Comparison of ENCODE assay signal across 10 mouse cellular contexts in the genomic region with DNA sequence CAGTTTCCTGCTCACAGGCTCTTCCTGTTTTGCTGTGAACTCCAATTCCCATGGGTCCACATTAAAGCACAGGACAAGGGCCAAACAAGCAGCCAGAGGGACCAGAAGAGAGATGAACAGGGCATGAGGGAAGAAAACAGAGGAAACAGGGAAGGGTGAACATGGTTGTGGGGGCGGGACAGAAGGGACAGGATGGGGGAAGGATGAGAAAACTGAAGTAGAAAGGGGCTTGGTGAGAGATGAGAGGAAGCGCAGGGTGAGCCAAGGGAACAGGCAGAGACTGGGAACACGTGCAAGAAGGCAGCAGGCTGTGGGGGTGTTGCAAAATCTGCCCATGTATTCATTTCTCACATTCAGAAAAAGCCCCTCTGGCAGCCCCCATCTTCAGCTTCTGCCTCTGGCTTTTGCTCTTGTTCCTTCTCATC. TPM values are rescaled to one million over a fixed set of nuclear protein-coding genes. Genes with fewer than 3 reads are reported as not detected.
DNase-seq lines count a peak whose midpoint lies in the region; ATAC-seq and TF ChIP-seq lines count a peak whose summit lies in the region.
"Had no signal": no experiment of that assay in that cellular context is flagged by ENCODE, and none has a peak within 500 bp of the region (broad histone marks: within the 10 kb centered on the region; RNA-seq: fewer than 3 reads in every experiment).

No protein-coding gene starts in this region.

- no peak for TF ChIP-seq EP300 in heart, postnatal 0 days (IDR thresholded peaks at IDR 0.05; ENCODE audit: low read depth)

- no peaks in the 10 kb centered on the region for H3K36me3 ChIP-seq in heart, postnatal 0 days (replicated peaks; ENCODE audit: control insufficient read depth, insufficient read depth, low read length)
- no peaks in the 10 kb centered on the region for H3K36me3 ChIP-seq in lung, embryonic 14.5 days (ENCODE audit: insufficient read depth)
- no peaks in the 10 kb centered on the region for H3K36me3 ChIP-seq in liver, embryonic 11.5 days (ENCODE audit: control insufficient read depth, insufficient read depth, low read length)
- no peaks in the 10 kb centered on the region for H3K36me3 ChIP-seq in midbrain, embryonic 15.5 days (replicated peaks)
- no peaks in the 10 kb centered on the region for H3K36me3 ChIP-seq in midbrain, postnatal 0 days (ENCODE audit: insufficient read depth, low read length)

- DNase-seq in gastrocnemius, postnatal 36 days: peak; percentile 9 to 30
- DNase-seq in gastrocnemius, adult 8-10 months (ENCODE audit: low spot score in 2 of 2): no peak
- DNase-seq in NIH3T3 (ENCODE audit: low read depth): peak; percentile 12
- peak; percentile 39 for DNase-seq in heart, postnatal 0 days (ENCODE audit: low spot score)
- peak; percentile 37 for DNase-seq in lung, embryonic 14.5 days
- DNase-seq in liver, embryonic 11.5 days (ENCODE audit: low spot score): no peak
- DNase-seq in midbrain, postnatal 0 days (ENCODE audit: low spot score): no peak

- H3K4me1 ChIP-seq in heart, postnatal 0 days (ENCODE audit: control insufficient read depth, insufficient read depth): peaks cover 16% of the 10 kb centered on the region; the same call in 1 of the 2 replicates
- peaks cover 5% of the 10 kb centered on the region for H3K4me1 ChIP-seq in lung, embryonic 14.5 days (ENCODE audit: insufficient read depth)
- peaks cover 8% of the 10 kb centered on the region for H3K4me1 ChIP-seq in liver, embryonic 11.5 days (replicated peaks; ENCODE audit: control insufficient read depth, insufficient read depth, low read length)
- peaks cover 3% of the 10 kb centered on the region for H3K4me1 ChIP-seq in midbrain, embryonic 15.5 days
- 0 out of 2 replicates have a peak, but pooled peaks cover 3% of the 10 kb centered on the region for H3K4me1 ChIP-seq in midbrain, postnatal 0 days (ENCODE audit: insufficient read depth, low read length)

- peak; percentile 24; the same call in 1 of the 2 replicates for ATAC-seq in heart, postnatal 0 days (ENCODE audit: insufficient read depth, low read depth)
- no peak for ATAC-seq in lung, embryonic 14.5 days (ENCODE audit: insufficient read depth)
- ATAC-seq in liver, embryonic 11.5 days (replicated peaks; ENCODE audit: low FRiP score): no peak
- no peak for ATAC-seq in midbrain, embryonic 15.5 days (replicated peaks)
- no peak for ATAC-seq in midbrain, postnatal 0 days (ENCODE audit: low FRiP score)
- ATAC-seq: intestine, embryonic 16.5 days had no signal

- intact Hi-C loops in gastrocnemius, postnatal 36 days (cut with DNase I): no loop called here

- H3K4me2 ChIP-seq in heart, postnatal 0 days (ENCODE audit: low read depth, low read length): no peak overlapping the region
- H3K4me2 ChIP-seq in lung, embryonic 14.5 days: no peak overlapping the region
- no peak overlapping the region for H3K4me2 ChIP-seq in liver, embryonic 11.5 days
- no peak overlapping the region for H3K4me2 ChIP-seq in midbrain, embryonic 15.5 days
- H3K4me2 ChIP-seq in midbrain, postnatal 0 days (ENCODE audit: low read depth, low read length, poor library complexity, severe bottlenecking): no peak overlapping the region

- H3K9me3 ChIP-seq in heart, postnatal 0 days (replicated peaks; ENCODE audit: control insufficient read depth, low read length): no peaks in the 10 kb centered on the region
- no peaks in the 10 kb centered on the region for H3K9me3 ChIP-seq in lung, embryonic 14.5 days (ENCODE audit: low read depth, low read length)
- H3K9me3 ChIP-seq in liver, embryonic 11.5 days (ENCODE audit: control insufficient read depth, low read length): no peaks in the 10 kb centered on the region
- no peaks in the 10 kb centered on the region for H3K9me3 ChIP-seq in midbrain, embryonic 15.5 days
- H3K9me3 ChIP-seq in midbrain, postnatal 0 days (ENCODE audit: low read length): no peaks in the 10 kb centered on the region
- H3K9me3 ChIP-seq: megakaryocyte, embryonic 14.5 days had no signal

- no peak for TF ChIP-seq CTCF in heart, postnatal 0 days (IDR thresholded peaks at IDR 0.05; ENCODE audit: low read depth)
- TF ChIP-seq CTCF in lung, embryonic 14.5 days (IDR thresholded peaks at IDR 0.05; ENCODE audit: low read depth): no peak
- no peak for TF ChIP-seq CTCF in midbrain, postnatal 0 days (IDR thresholded peaks at IDR 0.05)

- 52% methylated on average over 3 of the region's 3 CpGs for WGBS in heart, postnatal 0 days
- 52% methylated on average over 3 of the region's 3 CpGs for WGBS in lung, embryonic 14.5 days
- WGBS in liver, embryonic 11.5 days: 60% methylated on average over 3 of the region's 3 CpGs
- WGBS in midbrain, embryonic 15.5 days: 89% methylated on average over 3 of the region's 3 CpGs
- 70% methylated on average over 3 of the region's 3 CpGs for WGBS in midbrain, postnatal 0 days

- peak overlapping the region; percentile 30 for H3K27ac ChIP-seq in heart, postnatal 0 days (ENCODE audit: low read depth)
- 0 out of 2 replicates have a peak overlapping the region, but pooled peaks have one; percentile 32 for H3K27ac ChIP-seq in lung, embryonic 14.5 days (ENCODE audit: low read depth)
- no peak overlapping the region for H3K27ac ChIP-seq in liver, embryonic 11.5 days (ENCODE audit: low read depth, low read length)
- H3K27ac ChIP-seq in midbrain, embryonic 15.5 days: no peak overlapping the region
- no peak overlapping the region for H3K27ac ChIP-seq in midbrain, postnatal 0 days (ENCODE audit: low read depth, low read length)

- H3K9ac ChIP-seq in heart, postnatal 0 days (replicated peaks; ENCODE audit: low read depth, low read length): no peak overlapping the region
- H3K9ac ChIP-seq in lung, embryonic 14.5 days: no peak overlapping the region
- H3K9ac ChIP-seq in liver, embryonic 11.5 days (ENCODE audit: low read depth, low read length): no peak overlapping the region
- no peak overlapping the region for H3K9ac ChIP-seq in midbrain, embryonic 15.5 days
- H3K9ac ChIP-seq in midbrain, postnatal 0 days (replicated peaks; ENCODE audit: low read length, poor library complexity, severe bottlenecking): no peak overlapping the region

- no peak overlapping the region for H3K4me3 ChIP-seq in heart, postnatal 0 days (ENCODE audit: low read depth, low read length)
- H3K4me3 ChIP-seq in lung, embryonic 14.5 days (ENCODE audit: low read depth, low read length): no peak overlapping the region
- no peak overlapping the region for H3K4me3 ChIP-seq in liver, embryonic 11.5 days (ENCODE audit: low read depth, low read length)
- H3K4me3 ChIP-seq in midbrain, embryonic 15.5 days: no peak overlapping the region
- H3K4me3 ChIP-seq in midbrain, postnatal 0 days (ENCODE audit: low read depth, low read length): no peak overlapping the region
- H3K4me3 ChIP-seq: megakaryocyte, embryonic 14.5 days had no signal

- no peaks in the 10 kb centered on the region for H3K27me3 ChIP-seq in heart, postnatal 0 days (ENCODE audit: control insufficient read depth, insufficient read depth, low read length)
- H3K27me3 ChIP-seq in lung, embryonic 14.5 days (ENCODE audit: insufficient read depth, low read length): no peaks in the 10 kb centered on the region
- 0 out of 2 replicates have a peak, but pooled peaks cover 3% of the 10 kb centered on the region for H3K27me3 ChIP-seq in liver, embryonic 11.5 days (replicated peaks; ENCODE audit: control insufficient read depth, insufficient read depth, low read length)
- H3K27me3 ChIP-seq in midbrain, embryonic 15.5 days (replicated peaks): no peaks in the 10 kb centered on the region
- H3K27me3 ChIP-seq in midbrain, postnatal 0 days (ENCODE audit: insufficient read depth, low read length): no peaks in the 10 kb centered on the region

RNA-seq across cellular contexts. Expression of gene Nr1h3, which starts 6.0 kb away (rescaled TPM):
- 10 to 100 TPM; 17.3 to 19.1 TPM for total RNA-seq in gastrocnemius, postnatal 36 days (2021)
- total RNA-seq in gastrocnemius, adult 8-10 months (2022): 10 to 100 TPM; 20.7 to 31.4 (median 24.5) TPM
- 3.6 and 9.8 TPM in 2 replicates for total RNA-seq in heart, postnatal 0 days (2014; rRNA removed; ENCODE audit: low replicate concordance)
- polyA plus RNA-seq in heart, postnatal 0 days (2015; fragmentation: Nextera tagmentation; extraction: Ambion mirVana): 2.0 and 2.6 TPM in 2 replicates
- polyA plus RNA-seq in lung, embryonic 14.5 days (2014; fragmentation: Nextera tagmentation; extraction: Ambion mirVana): 14.2 and 15.7 TPM in 2 replicates
- 12.2 and 14.6 TPM in 2 replicates for polyA plus RNA-seq in liver, embryonic 11.5 days (2014; fragmentation: Nextera tagmentation; extraction: Ambion mirVana)
- polyA plus RNA-seq in midbrain, embryonic 15.5 days (2015; fragmentation: Nextera tagmentation; extraction: Ambion mirVana): 2.7 and 3.0 TPM in 2 replicates
- 0.82 and 3.8 TPM in 2 replicates for total RNA-seq in midbrain, postnatal 0 days (2014; rRNA removed)
- 0.70 and 1.9 TPM in 2 replicates for polyA plus RNA-seq in midbrain, postnatal 0 days (2015; fragmentation: Nextera tagmentation; extraction: Ambion mirVana)

RNA-seq across cellular contexts. Expression of gene Acp2, which starts 6.1 kb away (rescaled TPM):
- 10 to 100 TPM; 13.0 to 14.3 TPM for total RNA-seq in gastrocnemius, postnatal 36 days (2021)
- 10 to 100 TPM; 10.2 to 11.1 (median 10.5) TPM for total RNA-seq in gastrocnemius, adult 8-10 months (2022)
- total RNA-seq in heart, postnatal 0 days (2014; rRNA removed; ENCODE audit: low replicate concordance): 20.3 and 22.0 TPM in 2 replicates
- polyA plus RNA-seq in heart, postnatal 0 days (2015; fragmentation: Nextera tagmentation; extraction: Ambion mirVana): 11.2 and 11.8 TPM in 2 replicates
- 33.8 and 34.3 TPM in 2 replicates for polyA plus RNA-seq in lung, embryonic 14.5 days (2014; fragmentation: Nextera tagmentation; extraction: Ambion mirVana)
- polyA plus RNA-seq in liver, embryonic 11.5 days (2014; fragmentation: Nextera tagmentation; extraction: Ambion mirVana): 16.2 and 17.8 TPM in 2 replicates
- 37.2 and 43.6 TPM in 2 replicates for polyA plus RNA-seq in midbrain, embryonic 15.5 days (2015; fragmentation: Nextera tagmentation; extraction: Ambion mirVana)
- total RNA-seq in midbrain, postnatal 0 days (2014; rRNA removed): 44.7 and 45.2 TPM in 2 replicates
- polyA plus RNA-seq in midbrain, postnatal 0 days (2015; fragmentation: Nextera tagmentation; extraction: Ambion mirVana): 35.1 and 36.4 TPM in 2 replicates

RNA-seq across cellular contexts. Expression of gene Madd, which starts 13.0 kb away (rescaled TPM):
- total RNA-seq in gastrocnemius, postnatal 36 days (2021): 1 to 10 TPM; 4.1 to 5.0 TPM
- total RNA-seq in gastrocnemius, adult 8-10 months (2022): 1 to 10 TPM; 1.5 to 3.4 (median 2.2) TPM
- 2.1 and 4.3 TPM in 2 replicates for total RNA-seq in heart, postnatal 0 days (2014; rRNA removed; ENCODE audit: low replicate concordance)
- 2.4 TPM in 2 replicates for polyA plus RNA-seq in heart, postnatal 0 days (2015; fragmentation: Nextera tagmentation; extraction: Ambion mirVana)
- polyA plus RNA-seq in lung, embryonic 14.5 days (2014; fragmentation: Nextera tagmentation; extraction: Ambion mirVana): 7.6 and 8.6 TPM in 2 replicates
- polyA plus RNA-seq in liver, embryonic 11.5 days (2014; fragmentation: Nextera tagmentation; extraction: Ambion mirVana): 13.7 and 14.0 TPM in 2 replicates
- 65.4 and 69.3 TPM in 2 replicates for polyA plus RNA-seq in midbrain, embryonic 15.5 days (2015; fragmentation: Nextera tagmentation; extraction: Ambion mirVana)
- total RNA-seq in midbrain, postnatal 0 days (2014; rRNA removed): 74.8 and 87.1 TPM in 2 replicates
- polyA plus RNA-seq in midbrain, postnatal 0 days (2015; fragmentation: Nextera tagmentation; extraction: Ambion mirVana): 36.9 and 39.8 TPM in 2 replicates

RNA-seq across cellular contexts. Expression of gene Ddb2, which starts 40.2 kb away (rescaled TPM):
- 1 to 10 TPM; 2.1 to 2.6 TPM for total RNA-seq in gastrocnemius, postnatal 36 days (2021)
- total RNA-seq in gastrocnemius, adult 8-10 months (2022): 1 to 10 TPM; 1.2 to 3.5 (median 2.0) TPM
- 2.2 and 6.0 TPM in 2 replicates for total RNA-seq in heart, postnatal 0 days (2014; rRNA removed; ENCODE audit: low replicate concordance)
- polyA plus RNA-seq in heart, postnatal 0 days (2015; fragmentation: Nextera tagmentation; extraction: Ambion mirVana): 4.7 and 6.0 TPM in 2 replicates
- polyA plus RNA-seq in lung, embryonic 14.5 days (2014; fragmentation: Nextera tagmentation; extraction: Ambion mirVana): 14.6 and 17.3 TPM in 2 replicates
- polyA plus RNA-seq in liver, embryonic 11.5 days (2014; fragmentation: Nextera tagmentation; extraction: Ambion mirVana): 12.9 and 15.3 TPM in 2 replicates
- 18.1 and 18.8 TPM in 2 replicates for polyA plus RNA-seq in midbrain, embryonic 15.5 days (2015; fragmentation: Nextera tagmentation; extraction: Ambion mirVana)
- total RNA-seq in midbrain, postnatal 0 days (2014; rRNA removed): 7.9 and 11.5 TPM in 2 replicates
- polyA plus RNA-seq in midbrain, postnatal 0 days (2015; fragmentation: Nextera tagmentation; extraction: Ambion mirVana): 13.4 and 14.2 TPM in 2 replicates

RNA-seq across cellular contexts. Expression of gene Pacsin3, which starts 59.2 kb away (rescaled TPM):
- 100 to 1,000 TPM; 333 to 372 TPM for total RNA-seq in gastrocnemius, postnatal 36 days (2021)
- 100 to 1,000 TPM; 324 to 413 (median 369) TPM for total RNA-seq in gastrocnemius, adult 8-10 months (2022)
- total RNA-seq in heart, postnatal 0 days (2014; rRNA removed; ENCODE audit: low replicate concordance): 104 and 128 TPM in 2 replicates
- 58.7 and 59.9 TPM in 2 replicates for polyA plus RNA-seq in heart, postnatal 0 days (2015; fragmentation: Nextera tagmentation; extraction: Ambion mirVana)
- polyA plus RNA-seq in lung, embryonic 14.5 days (2014; fragmentation: Nextera tagmentation; extraction: Ambion mirVana): 41.2 and 46.9 TPM in 2 replicates
- 15.6 and 16.1 TPM in 2 replicates for polyA plus RNA-seq in liver, embryonic 11.5 days (2014; fragmentation: Nextera tagmentation; extraction: Ambion mirVana)
- 12.2 and 15.4 TPM in 2 replicates for polyA plus RNA-seq in midbrain, embryonic 15.5 days (2015; fragmentation: Nextera tagmentation; extraction: Ambion mirVana)
- 17.5 and 22.6 TPM in 2 replicates for total RNA-seq in midbrain, postnatal 0 days (2014; rRNA removed)
- polyA plus RNA-seq in midbrain, postnatal 0 days (2015; fragmentation: Nextera tagmentation; extraction: Ambion mirVana): 17.7 and 18.7 TPM in 2 replicates

Comparison
In these comparisons a context has a peak if more than half of its experiments do, and no peak if none do; other contexts are left out.
1. DNase-seq: peak in gastrocnemius, postnatal 36 days (2 of 2), NIH3T3 (single experiment), heart, postnatal 0 days (single experiment) and lung, embryonic 14.5 days (single experiment); none in gastrocnemius, adult 8-10 months (0 of 2), liver, embryonic 11.5 days (single experiment) and midbrain, postnatal 0 days (single experiment).
2. H3K27ac ChIP-seq: peak in heart, postnatal 0 days (single experiment) and lung, embryonic 14.5 days (single experiment); none in liver, embryonic 11.5 days (single experiment), midbrain, embryonic 15.5 days (single experiment) and midbrain, postnatal 0 days (single experiment).